Mouse (Mus musculus) forebrain, postnatal 0 days (tissue): Measurements from ENCODE around the gene Susd4. TPM values are rescaled to one million over a fixed set of nuclear protein-coding genes. Genes with fewer than 3 reads are reported as not detected.

Experiments used
- ATAC-seq: fragments of 200-750 bp; cut with Nextera tagmentation; 2 replicates; pipeline ENCODE4 v1.8.0; 2017; ENCODE audit warnings: mild to moderate bottlenecking, moderate library complexity
- DNase-seq: peaks from one replicate; pipeline ENCODE4 v3.0.0-alpha.2; 2015
- H3K27ac ChIP-seq: fragments of 300-500 bp; sonication (generic); 2 replicates; pipeline ENCODE4 v1.5.1; 2014; ENCODE audit warnings: low read depth, mild to moderate bottlenecking, antibody characterized with exemption, low read length, moderate library complexity, mixed read lengths
- H3K27me3 ChIP-seq: fragments of 300-500 bp; sonication (generic); 2 replicates; pipeline ENCODE4 v1.6.1; 2014; ENCODE audit warnings: mild to moderate bottlenecking, low read length, mixed read lengths; ENCODE audit not compliant: insufficient read depth
- H3K36me3 ChIP-seq: fragments of 300-500 bp; sonication (generic); 2 replicates; pipeline ENCODE4 v1.6.1; 2014; ENCODE audit warnings: mild to moderate bottlenecking, moderate library complexity; ENCODE audit not compliant: insufficient read depth
- H3K4me1 ChIP-seq: fragments of 300-500 bp; sonication (generic); 2 replicates; pipeline ENCODE4 v1.6.1; 2014; ENCODE audit warnings: antibody characterized with exemption; ENCODE audit not compliant: insufficient read depth
- H3K4me2 ChIP-seq: fragments of 300-500 bp; sonication (generic); 2 replicates; pipeline ENCODE4 v1.6.1; 2014; ENCODE audit warnings: low read depth, mild to moderate bottlenecking, moderate library complexity
- H3K4me3 ChIP-seq: fragments of 300-500 bp; sonication (generic); 2 replicates; pipeline ENCODE4 v1.5.1; 2014; ENCODE audit warnings: low read depth, low read length, mixed read lengths
- H3K9ac ChIP-seq: fragments of 300-500 bp; sonication (generic); 2 replicates; pipeline ENCODE4 v1.6.1; 2014; ENCODE audit warnings: mild to moderate bottlenecking
- H3K9me3 ChIP-seq: fragments of 300-500 bp; sonication (generic); 2 replicates; pipeline ENCODE4 v1.6.1; 2016; ENCODE audit warnings: low read length
- CTCF ChIP-seq: sonication (generic); IDR thresholded peaks from 2 replicates; pipeline ENCODE4 v1.5.1; 2016; ENCODE audit warnings: antibody characterized with exemption, control low read depth, low read depth
- WGBS: fragments of 180-500 bp; shearing (Covaris S2); extraction: QIAGEN DNeasy Blood & Tissue Kit; methylation state at CpG from one replicate; pipeline ENCODE4 v1.1.7; 2014; 5-methylcytosine and 5-hydroxymethylcytosine counted together
- polyA plus RNA-seq: library from polyadenylated mRNA; unstranded; fragments of >200 nt; fragmentation: Nextera tagmentation; extraction: Ambion mirVana; gene quantifications from 2 replicates; pipeline ENCODE4 v1.2.1, GENCODE M21; 2015
- total RNA-seq: library from RNA; depleted of rRNA; stranded (reverse); fragments of >200 nt; gene quantifications from 2 replicates; pipeline ENCODE4 v1.2.3, GENCODE M21; 2014

Gene Susd4
- total and polyA plus RNA-seq, 2 experiments from 2014 or later: 55.4 to 65.4 TPM

- 58% methylated on average over 6 of the region's 6 CpGs for WGBS
- H3K36me3 ChIP-seq: no peaks in the 10 kb centered on the region; the same call in 1 of the 2 replicates
- no peaks in the 10 kb centered on the region for H3K27me3 ChIP-seq
- DNase-seq (no peak), ATAC-seq (no peak)
- no peaks in the 10 kb centered on the region for H3K4me1 ChIP-seq
- H3K27ac ChIP-seq: no peak overlapping the region
- no peak for TF ChIP-seq CTCF
- no peak overlapping the region for H3K9ac ChIP-seq
- H3K4me3 ChIP-seq: no peak overlapping the region
- no peaks in the 10 kb centered on the region for H3K9me3 ChIP-seq
- no peak overlapping the region for H3K4me2 ChIP-seq
Observed at GRCm38 (mm10) chr1:182897071-182897470, 133.4 kb downstream of the Susd4 start.

GRCm38 (mm10) chr1:182897506-182898138 lies 134.0 kb downstream of the Susd4 start:
- no peak overlapping the region for H3K9ac ChIP-seq
- ATAC-seq: peak; percentile 63
- TF ChIP-seq CTCF: no peak
- no peaks in the 10 kb centered on the region for H3K9me3 ChIP-seq
- no peak overlapping the region for H3K4me2 ChIP-seq
- H3K36me3 ChIP-seq: no peaks in the 10 kb centered on the region
- H3K4me1 ChIP-seq: no peaks in the 10 kb centered on the region
- H3K27ac ChIP-seq: no peak overlapping the region
- H3K27me3 ChIP-seq: no peaks in the 10 kb centered on the region
- no peak overlapping the region for H3K4me3 ChIP-seq
- WGBS: 43% methylated on average over 12 of the region's 12 CpGs
- peak; percentile 21 for DNase-seq

- DNase-seq (no peak), ATAC-seq (no peak)
- no peak for TF ChIP-seq CTCF
- no peak overlapping the region for H3K9ac ChIP-seq
- H3K9me3 ChIP-seq: no peaks in the 10 kb centered on the region
- H3K4me1 ChIP-seq: no peaks in the 10 kb centered on the region
- no peak overlapping the region for H3K4me2 ChIP-seq
- no peaks in the 10 kb centered on the region for H3K36me3 ChIP-seq
- H3K4me3 ChIP-seq: no peak overlapping the region
- H3K27me3 ChIP-seq: no peaks in the 10 kb centered on the region
- H3K27ac ChIP-seq: no peak overlapping the region
- 32% methylated on average over 5 of the region's 5 CpGs for WGBS
Observed at GRCm38 (mm10) chr1:182902095-182902494, 138.4 kb downstream of the Susd4 start.

- Histone ChIP-seq H3K9ac (no peak overlapping the region), H3K36me3 (no peaks in the 10 kb centered on the region), H3K9me3 (no peaks in the 10 kb centered on the region), H3K4me1 (no peaks in the 10 kb centered on the region), H3K4me2 (no peak overlapping the region), H3K4me3 (no peak overlapping the region), H3K27ac (no peak overlapping the region), H3K27me3 (no peaks in the 10 kb centered on the region)
- 85% methylated on average over 3 of the region's 3 CpGs for WGBS
- DNase-seq (no peak), ATAC-seq (no peak)
- TF ChIP-seq CTCF: no peak
Observed at GRCm38 (mm10) chr1:182902906-182903305, 139.2 kb downstream of the Susd4 start.

GRCm38 (mm10) chr1:182905669-182906068 lies 142.0 kb downstream of the Susd4 start:
- Histone ChIP-seq H3K9me3 (no peaks in the 10 kb centered on the region), H3K27me3 (no peaks in the 10 kb centered on the region), H3K4me3 (no peak overlapping the region), H3K9ac (no peak overlapping the region), H3K36me3 (no peaks in the 10 kb centered on the region), H3K4me2 (no peak overlapping the region), H3K4me1 (0 out of 2 replicates have a peak, but pooled peaks cover 3% of the 10 kb centered on the region), H3K27ac (no peak overlapping the region)
- ATAC-seq (no peak), DNase-seq (no peak)
- TF ChIP-seq CTCF: no peak
- WGBS: 85% methylated on average over 3 of the region's 3 CpGs

GRCm38 (mm10) chr1:182908050-182909036 lies 144.7 kb downstream of the Susd4 start:
- Histone ChIP-seq H3K4me1 (0 out of 2 replicates have a peak, but pooled peaks cover 3% of the 10 kb centered on the region), H3K9ac (no peak overlapping the region), H3K27ac (no peak overlapping the region), H3K9me3 (no peaks in the 10 kb centered on the region), H3K36me3 (no peaks in the 10 kb centered on the region), H3K4me3 (no peak overlapping the region), H3K4me2 (0 out of 2 replicates have a peak overlapping the region, but pooled peaks have one; percentile 13), H3K27me3 (no peaks in the 10 kb centered on the region)
- WGBS: 18% methylated on average over 14 of the region's 14 CpGs
- DNase-seq (peak; percentile 79), ATAC-seq (peak; percentile 87)
- TF ChIP-seq CTCF: no peak

- ATAC-seq (no peak), DNase-seq (no peak)
- 0 out of 2 replicates have a peak, but pooled peaks cover 3% of the 10 kb centered on the region for H3K4me1 ChIP-seq
- no peaks in the 10 kb centered on the region for H3K9me3 ChIP-seq
- H3K9ac ChIP-seq: no peak overlapping the region
- H3K27ac ChIP-seq: no peak overlapping the region
- H3K36me3 ChIP-seq: no peaks in the 10 kb centered on the region
- H3K4me2 ChIP-seq: no peak overlapping the region
- H3K4me3 ChIP-seq: no peak overlapping the region
- H3K27me3 ChIP-seq: no peaks in the 10 kb centered on the region
- 57% methylated on average over 3 of the region's 3 CpGs for WGBS
- no peak for TF ChIP-seq CTCF
Observed at GRCm38 (mm10) chr1:182909066-182909465, 145.4 kb downstream of the Susd4 start.
